Mouse (Mus musculus) forebrain, embryonic 16.5 days (tissue): Measurements from ENCODE around the gene Hs6st3. TPM values are rescaled to one million over a fixed set of nuclear protein-coding genes. Genes with fewer than 3 reads are reported as not detected.

Experiments used
- ATAC-seq: fragments of 200-750 bp; cut with Nextera tagmentation; 2 replicates; pipeline ENCODE4 v1.8.0; 2017; ENCODE audit warnings: mild to moderate bottlenecking, moderate library complexity
- H3K27ac ChIP-seq: fragments of 300-500 bp; sonication (generic); 2 replicates; pipeline ENCODE4 v1.5.1; 2014; ENCODE audit warnings: low read length, control low read depth
- H3K27me3 ChIP-seq: fragments of 300-500 bp; sonication (generic); replicated peaks from 2 replicates; pipeline ENCODE4 v1.6.1; 2014; ENCODE audit warnings: low read length; ENCODE audit not compliant: control insufficient read depth, insufficient read depth
- H3K36me3 ChIP-seq: fragments of 300-500 bp; sonication (generic); 2 replicates; pipeline ENCODE4 v1.6.1; 2014; ENCODE audit not compliant: control insufficient read depth, insufficient read depth
- H3K4me1 ChIP-seq: fragments of 300-500 bp; sonication (generic); replicated peaks from 2 replicates; pipeline ENCODE4 v1.6.1; 2014; ENCODE audit warnings: low read length; ENCODE audit not compliant: control insufficient read depth, insufficient read depth
- H3K4me2 ChIP-seq: fragments of 300-500 bp; sonication (generic); 2 replicates; pipeline ENCODE4 v1.6.1; 2014; ENCODE audit warnings: mild to moderate bottlenecking, low read length, control low read depth
- H3K4me3 ChIP-seq: fragments of 300-500 bp; sonication (generic); replicated peaks from 2 replicates; pipeline ENCODE4 v1.5.1; 2014; ENCODE audit warnings: mild to moderate bottlenecking, low read length, control low read depth
- H3K9ac ChIP-seq: fragments of 300-500 bp; sonication (generic); replicated peaks from 2 replicates; pipeline ENCODE4 v1.6.1; 2014; ENCODE audit warnings: low read depth, low read length, control low read depth
- H3K9me3 ChIP-seq: fragments of 300-500 bp; sonication (generic); 2 replicates; pipeline ENCODE4 v1.6.1; 2016; ENCODE audit warnings: low read length; ENCODE audit not compliant: control insufficient read depth
- whole genome bisulfite sequencing: fragments of 180-500 bp; shearing (Covaris S2); extraction: QIAGEN DNeasy Blood & Tissue Kit; methylation state at CpG from one replicate; pipeline ENCODE4 v1.1.7; 2014; 5-methylcytosine and 5-hydroxymethylcytosine counted together
- polyA plus RNA-seq: library from polyadenylated mRNA; unstranded; fragments of >200 nt; fragmentation: Nextera tagmentation; extraction: Ambion mirVana; gene quantifications from 2 replicates; pipeline ENCODE4 v1.2.1, GENCODE M21; 2015

Gene Hs6st3
- polyA plus RNA-seq, 1 experiment from 2014 or later = 0.87 TPM

DNA sequence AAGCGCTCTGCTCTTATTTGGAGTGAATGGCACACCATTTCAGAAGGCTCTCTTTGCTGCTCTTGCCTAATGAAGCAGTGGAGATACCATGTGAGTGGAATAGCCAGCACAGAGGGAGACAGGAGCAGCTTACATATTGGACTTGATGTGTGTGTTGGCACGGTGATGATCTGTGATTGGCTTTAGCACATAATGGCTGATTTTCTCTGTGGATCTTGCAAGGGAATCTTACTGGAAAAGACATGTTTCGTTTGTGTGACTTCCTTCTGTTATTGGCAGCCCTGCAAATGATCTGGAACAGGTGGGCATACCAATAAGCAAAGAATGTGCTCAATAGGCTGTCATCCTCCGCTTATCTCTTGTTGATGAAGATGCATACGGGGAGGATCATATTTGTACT, 326.2 kb downstream of the Hs6st3 start:
- H3K4me3 ChIP-seq = no peak overlapping the region
- no peak overlapping the region for H3K9ac ChIP-seq
- H3K9me3 ChIP-seq = no peaks in the 10 kb centered on the region
- no peaks in the 10 kb centered on the region for H3K4me1 ChIP-seq
- no peaks in the 10 kb centered on the region for H3K36me3 ChIP-seq
- peak; percentile 57 for ATAC-seq
- no peak overlapping the region for H3K27ac ChIP-seq
- WGBS = 64% methylated on average over 5 of the region's 5 CpGs
- no peaks in the 10 kb centered on the region for H3K27me3 ChIP-seq
- H3K4me2 ChIP-seq = no peak overlapping the region

DNA sequence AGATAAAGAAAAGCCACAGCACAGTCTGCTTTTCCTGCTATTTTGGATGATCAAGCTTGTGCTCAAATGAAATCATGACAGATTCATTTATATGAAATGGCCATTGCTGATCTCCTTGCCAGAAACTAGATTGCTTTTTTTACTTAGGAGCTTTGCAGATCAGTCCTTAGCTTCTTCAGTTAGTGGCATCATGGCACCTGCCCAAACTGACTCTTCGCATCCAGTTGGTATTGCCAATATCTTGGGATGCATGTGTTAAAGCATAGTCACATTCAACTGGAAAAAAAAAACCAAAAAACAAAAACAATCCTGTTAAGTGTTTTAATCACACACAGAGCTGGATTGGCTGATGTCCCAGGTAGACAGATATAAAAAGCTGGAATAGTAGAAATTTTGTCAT, 326.7 kb downstream of the Hs6st3 start:
- Histone ChIP-seq H3K27ac (no peak overlapping the region), H3K9me3 (no peaks in the 10 kb centered on the region), H3K4me3 (no peak overlapping the region), H3K27me3 (no peaks in the 10 kb centered on the region), H3K36me3 (no peaks in the 10 kb centered on the region), H3K4me1 (no peaks in the 10 kb centered on the region), H3K9ac (no peak overlapping the region), H3K4me2 (no peak overlapping the region)
- ATAC-seq = 0 out of 2 replicates have a peak, but pooled peaks have one; percentile 16
- 73% methylated on average over 1 of the region's 1 CpGs for WGBS

DNA sequence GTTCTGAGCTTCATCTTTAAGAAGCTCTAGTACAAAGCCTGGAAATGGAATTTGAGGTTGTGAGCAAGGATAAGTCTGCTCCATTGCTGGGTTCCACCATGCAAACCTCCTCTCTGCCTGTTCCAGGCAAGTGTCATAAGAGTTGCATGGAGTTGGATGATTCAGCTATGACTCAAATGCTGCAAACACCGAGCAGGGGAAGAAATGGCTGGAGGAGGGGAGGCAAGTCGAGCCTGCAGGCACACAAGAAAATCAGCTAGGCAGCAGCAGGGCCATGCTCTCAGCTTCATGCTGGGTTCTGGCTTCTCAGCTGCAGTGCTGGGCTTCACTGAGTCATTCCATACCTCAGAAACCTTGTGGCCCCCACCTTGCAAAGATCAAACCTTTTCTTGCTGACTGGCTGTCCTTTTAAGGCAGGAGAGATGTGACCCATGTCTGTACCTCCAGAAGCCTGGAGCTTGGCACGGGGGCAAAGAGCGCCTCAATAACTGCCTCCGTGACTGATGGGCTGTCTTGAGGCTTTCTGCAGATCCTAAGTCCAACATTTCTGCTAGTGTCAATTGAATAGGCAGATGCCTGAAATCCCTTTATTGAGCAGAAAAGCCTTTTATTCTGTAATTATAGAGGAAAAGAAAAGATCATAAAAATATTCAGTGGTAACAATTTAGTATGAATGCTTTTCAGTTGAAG, 328.9 kb downstream of the Hs6st3 start:
- Histone ChIP-seq H3K27ac (no peak overlapping the region), H3K4me3 (no peak overlapping the region), H3K4me1 (no peaks in the 10 kb centered on the region), H3K4me2 (no peak overlapping the region), H3K27me3 (no peaks in the 10 kb centered on the region), H3K36me3 (no peaks in the 10 kb centered on the region), H3K9ac (no peak overlapping the region), H3K9me3 (no peaks in the 10 kb centered on the region)
- 69% methylated on average over 5 of the region's 5 CpGs for WGBS
- ATAC-seq = peak; percentile 51; the same call in 1 of the 2 replicates

DNA sequence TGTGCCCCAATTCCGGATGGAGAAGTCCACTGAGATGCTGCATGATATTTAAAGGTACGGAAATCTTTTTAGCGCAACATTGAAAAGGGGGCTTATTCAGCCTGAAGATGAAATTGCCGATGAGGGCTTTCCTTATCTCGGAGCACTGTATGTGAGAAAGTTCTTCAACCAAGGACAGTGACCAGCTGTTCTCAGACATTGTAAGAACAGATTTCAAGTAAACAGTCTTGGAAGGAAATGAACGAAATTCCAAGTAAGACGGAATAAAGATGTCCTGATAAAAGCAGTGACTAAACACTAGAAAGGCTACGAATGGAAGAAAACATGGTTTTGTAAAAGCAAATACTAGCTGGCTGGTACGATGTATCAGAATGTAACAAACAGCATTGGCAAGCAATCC, 338.4 kb downstream of the Hs6st3 start:
- ATAC-seq = no peak

DNA sequence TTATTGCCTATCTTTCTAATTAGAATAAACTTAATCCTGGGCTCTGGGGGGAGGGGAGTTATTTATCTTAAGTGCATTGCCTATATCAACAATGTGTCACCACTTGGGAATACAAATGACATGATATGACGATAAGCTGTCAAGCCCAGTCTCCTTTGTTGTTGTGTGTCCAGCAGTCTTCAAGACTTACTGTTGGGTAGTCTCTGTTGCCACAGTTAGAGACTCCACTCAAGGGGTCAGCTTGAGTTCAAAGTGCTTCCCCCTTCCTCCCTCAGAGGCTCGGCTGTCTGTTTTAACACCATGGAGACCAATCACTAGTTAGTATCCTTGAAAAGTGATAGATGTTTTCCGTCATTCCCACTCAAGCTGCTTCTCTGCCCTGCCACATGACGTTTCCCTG, 339.7 kb downstream of the Hs6st3 start:
- H3K36me3 ChIP-seq = no peaks in the 10 kb centered on the region
- H3K27me3 ChIP-seq = no peaks in the 10 kb centered on the region
- H3K27ac ChIP-seq = no peak overlapping the region
- no peak for ATAC-seq
- H3K9ac ChIP-seq = no peak overlapping the region
- 88% methylated on average over 4 of the region's 4 CpGs for WGBS
- no peaks in the 10 kb centered on the region for H3K4me1 ChIP-seq
- H3K9me3 ChIP-seq = no peaks in the 10 kb centered on the region
- H3K4me3 ChIP-seq = no peak overlapping the region
- H3K4me2 ChIP-seq = no peak overlapping the region

More for the DNA sequence above, 338.4 kb downstream of the Hs6st3 start:
- H3K27me3 ChIP-seq = no peaks in the 10 kb centered on the region
- H3K27ac ChIP-seq = no peak overlapping the region
- H3K36me3 ChIP-seq = no peaks in the 10 kb centered on the region
- H3K4me1 ChIP-seq = no peaks in the 10 kb centered on the region
- no peak overlapping the region for H3K4me2 ChIP-seq
- H3K4me3 ChIP-seq = no peak overlapping the region
- H3K9ac ChIP-seq = no peak overlapping the region
- H3K9me3 ChIP-seq = no peaks in the 10 kb centered on the region
- 91% methylated on average over 9 of the region's 9 CpGs for WGBS

DNA sequence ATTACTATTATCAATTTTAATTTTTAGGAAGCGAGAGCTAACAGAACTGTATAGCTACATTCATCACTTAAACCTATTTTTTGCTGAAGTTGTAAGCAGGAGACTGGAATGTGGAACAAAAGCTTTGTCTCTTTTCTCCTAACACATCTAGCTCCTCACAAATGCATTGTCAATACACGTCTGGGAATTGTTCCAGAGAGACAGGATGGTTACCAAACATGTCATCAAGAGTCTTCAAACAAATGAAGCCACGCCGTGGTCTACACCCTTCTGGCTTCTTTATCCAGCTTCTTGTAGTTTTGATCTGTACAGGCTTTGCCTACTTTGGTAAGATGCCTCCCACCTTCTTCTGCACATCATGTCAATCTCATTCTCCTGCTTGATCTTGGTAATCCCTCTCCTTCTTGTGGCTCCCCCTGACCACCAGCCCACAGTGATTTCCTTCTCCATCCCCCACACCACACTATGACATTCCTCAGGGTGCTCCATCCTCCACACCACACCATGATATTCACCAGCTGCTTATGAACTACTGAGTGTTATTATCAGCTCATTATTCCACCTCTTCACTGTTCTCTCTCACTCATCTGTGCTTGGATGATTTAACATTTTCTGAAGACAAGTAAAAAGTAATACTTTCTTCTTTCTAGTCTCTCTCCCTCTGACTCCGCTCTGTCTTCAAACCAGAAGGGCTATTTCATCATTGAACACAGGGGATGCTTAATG, 351.0 kb downstream of the Hs6st3 start:
- no peaks in the 10 kb centered on the region for H3K27me3 ChIP-seq
- H3K4me1 ChIP-seq = no peaks in the 10 kb centered on the region
- no peaks in the 10 kb centered on the region for H3K36me3 ChIP-seq
- no peaks in the 10 kb centered on the region for H3K9me3 ChIP-seq
- no peak overlapping the region for H3K4me2 ChIP-seq
- no peak overlapping the region for H3K27ac ChIP-seq
- WGBS = 71% methylated on average over 5 of the region's 5 CpGs
- ATAC-seq = no peak
- H3K9ac ChIP-seq = no peak overlapping the region
- H3K4me3 ChIP-seq = no peak overlapping the region

DNA sequence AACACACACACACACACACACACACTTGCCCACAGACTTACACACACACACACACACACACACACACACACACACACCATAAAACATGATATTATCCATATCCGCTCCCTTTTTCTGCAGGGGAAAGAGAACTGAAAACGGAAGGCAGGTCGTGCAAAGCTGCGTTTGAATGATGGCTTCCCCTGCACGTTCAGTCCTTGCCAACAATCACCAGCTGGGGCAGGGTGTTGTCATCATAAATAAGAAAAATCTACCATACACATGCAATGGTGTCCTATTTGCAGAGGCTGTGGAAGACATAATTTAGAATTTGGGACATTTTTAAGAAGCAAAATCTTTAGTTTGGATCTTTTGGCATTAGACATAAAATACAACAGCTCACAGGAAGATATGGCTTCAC, 382.5 kb downstream of the Hs6st3 start:
- ATAC-seq = peak; percentile 45; the same call in 1 of the 2 replicates
- Histone ChIP-seq H3K9me3 (no peaks in the 10 kb centered on the region), H3K4me3 (no peak overlapping the region), H3K36me3 (no peaks in the 10 kb centered on the region), H3K27ac (no peak overlapping the region), H3K27me3 (peaks cover 10% of the 10 kb centered on the region; the same call in 1 of the 2 replicates), H3K4me2 (no peak overlapping the region), H3K9ac (no peak overlapping the region), H3K4me1 (no peaks in the 10 kb centered on the region)
- 58% methylated on average over 5 of the region's 5 CpGs for WGBS

DNA sequence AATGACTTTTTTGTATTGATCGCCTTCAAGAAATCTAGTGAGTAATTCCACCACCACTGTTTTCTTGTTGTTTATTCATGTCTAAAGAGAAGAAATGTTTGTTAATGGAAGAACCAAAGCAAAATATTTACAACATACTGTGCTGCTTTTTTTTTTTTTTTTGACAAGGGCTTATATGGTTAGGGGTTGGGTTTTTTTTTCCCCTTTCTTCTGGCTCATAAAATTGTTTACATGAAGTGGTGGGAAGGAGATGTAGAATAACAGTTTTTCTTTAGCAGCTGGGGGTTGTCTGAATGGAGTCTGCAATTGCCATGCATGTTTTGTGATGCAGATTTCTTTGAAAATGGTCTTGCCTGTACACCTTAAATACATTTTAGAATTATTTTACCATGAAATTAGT, 382.9 kb downstream of the Hs6st3 start:
- H3K4me1 ChIP-seq = no peaks in the 10 kb centered on the region

DNA sequence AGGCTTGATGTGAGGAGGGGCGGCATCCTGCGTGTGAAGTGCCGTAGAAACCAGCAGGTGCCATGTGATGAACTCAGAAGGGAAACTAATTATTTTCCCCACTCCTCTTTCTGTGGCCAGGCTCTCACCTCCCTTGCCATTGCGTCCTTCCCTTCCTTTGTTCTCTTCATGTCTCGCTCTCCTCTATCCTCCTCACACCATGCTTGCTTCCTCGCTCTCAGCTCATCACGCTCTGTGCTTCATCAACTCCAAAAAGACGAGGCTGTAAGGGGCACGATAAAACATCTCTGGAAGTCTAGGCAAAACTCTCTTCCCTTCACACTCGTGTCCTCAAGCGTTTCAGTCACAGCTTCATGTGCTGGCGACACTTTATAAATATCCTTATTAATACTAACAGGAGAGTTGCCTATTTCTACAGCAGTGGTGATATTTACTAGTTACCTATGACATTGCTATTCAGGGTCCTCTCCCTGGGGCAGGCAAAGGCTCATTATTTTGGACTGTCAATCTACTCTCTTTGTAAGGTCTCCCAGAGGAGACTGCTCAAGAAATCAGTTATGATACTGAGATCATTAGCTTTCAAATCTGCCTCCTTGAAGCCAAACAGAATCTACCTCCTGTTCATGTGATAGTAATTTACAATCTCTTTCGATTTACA, 394.9 kb downstream of the Hs6st3 start:
- 0 out of 2 replicates have a peak, but pooled peaks cover 2% of the 10 kb centered on the region for H3K4me1 ChIP-seq
- no peak overlapping the region for H3K4me3 ChIP-seq
- H3K27me3 ChIP-seq = no peaks in the 10 kb centered on the region
- no peaks in the 10 kb centered on the region for H3K9me3 ChIP-seq
- no peaks in the 10 kb centered on the region for H3K36me3 ChIP-seq
- no peak overlapping the region for H3K9ac ChIP-seq
- no peak for ATAC-seq
- no peak overlapping the region for H3K27ac ChIP-seq
- WGBS = 74% methylated on average over 13 of the region's 13 CpGs
- H3K4me2 ChIP-seq = no peak overlapping the region

More for the DNA sequence above, 382.9 kb downstream of the Hs6st3 start:
- no peak overlapping the region for H3K4me3 ChIP-seq
- H3K4me2 ChIP-seq = no peak overlapping the region
- ATAC-seq = no peak
- 94% methylated on average over 1 of the region's 1 CpGs for WGBS
- peaks cover 10% of the 10 kb centered on the region; the same call in 1 of the 2 replicates for H3K27me3 ChIP-seq
- H3K36me3 ChIP-seq = no peaks in the 10 kb centered on the region
- H3K27ac ChIP-seq = no peak overlapping the region
- H3K9ac ChIP-seq = no peak overlapping the region
- H3K9me3 ChIP-seq = no peaks in the 10 kb centered on the region
